Mouse (Mus musculus) thymus, postnatal 36 days (tissue): ENCODE measurements around the gene Zfp651.

ENCODE experiments used
- DNase-seq, 2 experiments: peaks; one replicate each; pipeline ENCODE4 v3.0.0; 2022; ENCODE audit warnings: mixed read lengths in 2 of 2

Gene Zfp651

DNA sequence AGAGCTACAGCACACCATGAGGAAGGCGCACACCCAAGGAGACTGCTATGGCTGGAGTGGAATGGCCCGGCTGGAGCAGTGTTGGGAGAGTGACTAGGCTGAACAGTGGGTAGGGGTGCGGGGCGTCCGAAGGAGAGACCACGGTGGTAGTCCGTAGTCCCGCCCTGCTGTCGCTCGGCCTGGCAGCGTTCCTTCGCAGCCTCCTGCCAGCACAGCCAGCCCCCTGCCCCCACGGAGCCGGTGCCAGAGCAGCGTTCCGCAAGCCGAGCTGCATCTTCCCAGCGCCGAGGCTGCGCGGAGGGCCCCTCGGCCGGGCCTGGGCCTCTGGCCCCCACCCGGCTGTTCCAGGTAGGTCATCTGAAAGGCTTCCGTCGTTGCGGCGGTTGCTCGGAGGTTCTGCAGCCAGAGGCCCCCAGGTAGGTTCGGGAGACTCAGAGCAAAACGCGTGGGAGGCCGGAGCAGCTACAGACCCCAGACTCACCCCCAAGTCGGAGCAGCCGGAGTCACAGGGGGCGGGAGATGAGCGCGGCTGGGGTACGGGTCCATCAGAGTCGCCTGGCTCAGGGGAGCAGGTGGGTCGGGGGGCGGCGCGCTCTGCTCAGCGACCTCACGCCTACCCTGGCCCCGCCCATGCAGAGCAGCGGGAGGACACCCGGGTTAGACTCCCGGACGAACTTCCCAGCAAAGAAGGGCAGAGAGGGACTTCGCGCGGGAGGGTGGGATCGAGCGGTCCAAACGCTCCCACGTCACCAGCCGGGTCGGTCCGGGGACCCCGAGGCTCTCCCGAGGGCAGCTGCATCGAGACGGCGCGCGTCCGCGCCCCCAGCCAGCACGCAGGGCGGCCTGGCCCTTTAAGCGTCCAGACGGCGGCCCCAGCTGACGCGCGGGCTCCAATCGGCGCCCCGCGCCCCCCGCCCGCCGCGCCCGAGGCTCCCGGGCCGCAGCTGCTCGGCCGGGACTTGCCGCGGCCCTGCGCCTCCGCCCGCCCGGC, at the start of gene Zfp651:
TSS of gene Zfp651 (plus strand) at position 240 of the 991 bp plus-strand sequence.
- peak in 1 of 2 experiments; percentile 49 for DNase-seq

DNA sequence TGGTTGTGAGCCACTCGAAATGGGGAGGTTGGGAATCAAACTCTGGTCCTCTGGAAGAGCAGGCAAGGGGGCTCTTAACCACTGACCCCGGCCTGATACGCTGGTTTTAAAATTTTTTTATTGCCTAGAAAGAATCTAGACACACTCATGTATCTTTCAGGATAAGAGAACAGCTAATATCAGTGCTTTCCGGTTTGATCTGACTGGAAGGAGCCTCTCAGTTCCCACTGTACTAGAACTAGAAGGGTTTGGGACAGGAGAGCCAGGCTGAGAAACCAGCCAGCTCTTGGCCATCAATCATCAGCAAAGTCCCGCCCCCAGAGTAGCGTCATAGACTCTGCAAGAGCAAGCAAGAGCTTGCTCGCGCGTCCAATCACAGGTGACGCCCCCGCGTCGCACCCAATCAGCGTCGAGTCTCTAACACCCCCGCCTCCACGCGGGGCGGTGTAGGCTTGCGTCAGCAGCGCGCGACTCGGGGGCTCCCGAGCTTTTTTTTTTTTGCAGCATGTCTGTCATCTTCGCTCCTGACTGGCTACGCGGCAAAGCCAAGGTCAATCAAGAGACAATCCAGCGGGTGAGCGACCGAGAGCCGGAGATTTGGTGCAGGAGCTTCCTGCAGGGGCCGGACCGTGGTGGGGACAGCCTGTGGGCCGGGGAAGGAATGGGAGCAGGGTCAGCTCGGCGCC, 49.1 kb upstream of the Zfp651 start, which contains the start of gene Ss18l2:
TSS of gene Ss18l2 (plus strand) at position 432 of the 686 bp plus-strand sequence.
- DNase-seq = peak; percentile 94 to 97

DNA sequence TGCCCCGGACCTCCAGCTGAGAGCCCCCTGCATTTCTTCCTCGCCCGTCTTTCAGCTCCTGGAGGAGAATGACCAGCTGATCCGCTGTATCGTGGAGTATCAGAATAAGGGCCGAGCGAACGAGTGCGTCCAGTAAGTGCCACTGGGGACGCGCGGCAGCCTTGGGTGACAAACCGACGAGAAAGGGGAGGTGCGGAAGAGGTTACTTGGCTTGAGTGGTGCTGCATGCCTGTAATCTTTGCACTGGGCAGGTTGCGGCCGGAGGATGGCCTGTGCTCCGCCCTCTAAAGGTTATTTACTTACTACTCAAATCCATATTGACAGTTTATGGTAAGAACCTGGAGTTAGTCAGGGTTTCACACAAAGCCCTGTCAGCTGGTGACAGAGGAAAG, 48.5 kb upstream of the Zfp651 start:
- no peak for DNase-seq

- no peak for DNase-seq
Observed at GRCm38 (mm10) chr9:121717048-121717447, 42.1 kb upstream of the Zfp651 start.

- DNase-seq = no peak
Observed at GRCm38 (mm10) chr9:121718070-121718705, 40.9 kb upstream of the Zfp651 start.

GRCm38 (mm10) chr9:121718792-121719318, 40.3 kb upstream of the Zfp651 start, which contains the start of gene Nktr:
Gene Nktr, plus strand, starts transcription at chr9:121719169.
- DNase-seq = peak; percentile 96 to 98

- peak; percentile 30 to 48 for DNase-seq
Observed at GRCm38 (mm10) chr9:121719347-121720331, 39.5 kb upstream of the Zfp651 start.

DNA sequence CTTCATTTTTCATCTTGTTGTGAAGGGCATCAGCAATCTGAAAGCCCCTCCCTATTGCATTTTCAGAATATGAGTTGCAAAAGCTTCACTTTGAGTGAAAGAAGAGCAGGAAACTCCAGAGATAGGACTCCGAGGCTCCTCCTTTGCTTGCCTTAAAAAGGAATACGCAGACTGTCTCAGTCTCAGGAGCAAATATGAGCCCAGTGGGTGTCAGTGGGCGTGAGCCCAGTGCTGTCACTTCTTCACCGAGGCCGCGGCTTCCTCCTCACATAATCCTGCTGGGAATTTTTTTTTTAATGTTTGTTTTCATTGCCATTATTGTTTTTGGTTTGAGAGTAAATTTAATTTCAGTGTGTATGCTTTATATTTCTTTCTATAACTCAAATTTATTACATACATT, 18.6 kb upstream of the Zfp651 start:
- DNase-seq = no peak

GRCm38 (mm10) chr9:121741168-121741567, 18.0 kb upstream of the Zfp651 start:
- no peak for DNase-seq

GRCm38 (mm10) chr9:121744051-121744450, 15.1 kb upstream of the Zfp651 start:
- DNase-seq = no peak

DNA sequence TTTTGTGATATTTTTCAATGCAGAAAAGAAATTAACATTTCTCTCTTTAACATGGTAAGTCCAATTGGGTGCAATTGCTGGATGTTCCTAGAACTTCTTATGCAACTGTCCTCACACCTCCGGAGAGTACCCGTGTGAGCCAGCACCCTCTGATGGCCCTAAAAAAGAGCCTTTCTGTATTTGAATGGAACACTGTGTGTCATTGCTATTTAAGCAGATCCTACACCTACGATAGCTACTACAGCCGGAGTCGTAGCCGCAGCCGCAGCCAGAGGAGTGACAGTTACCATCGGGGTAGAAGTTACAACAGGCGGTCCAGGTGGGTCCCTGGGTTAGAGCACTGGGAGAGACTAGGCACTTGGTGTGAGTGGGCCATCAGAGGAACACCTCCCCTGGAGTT, 6.4 kb upstream of the Zfp651 start:
- no peak for DNase-seq

GRCm38 (mm10) chr9:121754624-121755023, 4.5 kb upstream of the Zfp651 start:
- no peak for DNase-seq

DNA sequence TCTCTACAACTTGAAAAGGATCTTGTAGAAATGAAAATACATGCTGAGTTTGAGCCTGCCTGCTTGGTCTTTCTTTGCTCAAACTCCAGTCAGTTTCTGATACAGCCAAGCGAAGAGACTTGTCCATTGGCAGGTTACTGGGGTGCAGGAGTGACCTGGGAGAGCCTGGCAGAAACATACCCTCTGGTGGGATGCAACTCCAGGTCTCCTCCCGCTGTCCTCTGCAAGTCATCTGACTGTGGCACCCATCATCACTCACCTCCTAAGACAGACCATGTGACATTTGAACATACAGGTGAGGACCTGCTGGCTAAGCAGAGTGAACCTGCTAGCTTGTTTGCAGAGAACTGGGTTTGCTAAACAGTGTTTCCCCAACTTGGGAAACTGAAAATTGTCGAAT, 2.3 kb upstream of the Zfp651 start:
- no peak for DNase-seq

DNA sequence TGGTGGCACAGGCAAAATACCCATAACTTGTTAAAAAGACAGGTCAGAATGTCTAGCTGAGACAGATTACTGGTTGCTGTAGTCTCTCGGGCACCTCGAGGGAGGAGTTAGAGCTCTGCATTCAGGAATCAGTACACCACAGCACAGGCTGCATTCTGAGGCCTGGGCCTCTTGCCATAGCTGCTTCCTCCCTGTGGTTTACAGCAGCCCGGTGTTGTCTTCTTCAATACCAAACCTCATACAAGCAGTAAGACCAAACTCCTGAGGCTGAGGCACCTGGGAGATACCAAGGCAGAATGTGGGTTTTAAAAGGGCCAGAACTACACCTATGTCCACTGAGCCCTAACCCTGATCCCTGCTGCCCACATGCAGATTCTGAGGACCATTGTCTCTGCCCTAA, 1.7 kb upstream of the Zfp651 start:
- no peak for DNase-seq

DNA sequence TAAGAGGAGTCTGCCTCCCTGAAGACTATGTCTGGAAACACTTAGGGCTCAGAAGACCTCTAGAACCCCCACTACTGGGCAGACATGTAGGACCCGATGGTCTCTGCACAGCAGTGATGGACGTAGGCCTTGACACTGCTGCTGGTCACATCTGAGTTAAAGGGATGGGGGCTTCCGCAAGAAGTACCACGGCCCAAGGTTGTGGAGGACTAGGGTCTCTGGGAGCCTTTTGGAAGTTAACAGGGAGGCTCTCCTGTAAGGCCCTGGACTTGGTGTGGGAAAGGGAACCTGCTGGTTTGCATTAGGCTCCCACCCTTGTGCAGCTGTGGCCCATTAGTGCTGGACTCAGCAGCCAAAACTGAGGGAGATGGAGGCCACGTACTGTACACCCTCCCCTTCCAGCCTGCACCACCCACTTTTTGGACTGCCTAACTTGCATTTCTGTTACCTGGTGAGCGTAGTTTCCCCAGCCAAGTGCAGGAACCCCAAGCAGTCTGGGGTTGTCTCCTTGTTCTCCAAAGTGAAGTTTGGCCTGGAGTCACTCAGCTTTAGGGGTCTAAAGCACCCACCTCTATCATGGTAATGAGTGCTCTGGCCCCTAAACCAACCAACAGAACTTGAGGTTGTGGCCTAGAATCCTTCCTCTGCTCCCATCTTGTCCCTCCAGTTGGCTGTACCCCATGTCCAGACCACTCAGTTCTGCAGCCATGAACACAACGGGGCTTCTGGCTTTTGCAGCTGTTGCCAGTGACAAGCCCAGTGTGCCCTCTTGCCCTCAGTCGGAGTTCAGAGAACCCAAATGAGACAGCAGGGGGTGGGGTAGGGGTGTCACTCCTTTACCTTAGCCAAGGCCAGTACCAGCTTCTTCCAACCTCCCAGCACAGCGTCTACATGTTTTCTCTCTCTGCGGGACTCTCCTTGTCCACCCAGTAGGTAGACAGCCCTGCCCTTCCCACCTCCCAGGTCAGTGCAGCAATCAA, 1.0 kb upstream of the Zfp651 start:
- no peak for DNase-seq

DNA sequence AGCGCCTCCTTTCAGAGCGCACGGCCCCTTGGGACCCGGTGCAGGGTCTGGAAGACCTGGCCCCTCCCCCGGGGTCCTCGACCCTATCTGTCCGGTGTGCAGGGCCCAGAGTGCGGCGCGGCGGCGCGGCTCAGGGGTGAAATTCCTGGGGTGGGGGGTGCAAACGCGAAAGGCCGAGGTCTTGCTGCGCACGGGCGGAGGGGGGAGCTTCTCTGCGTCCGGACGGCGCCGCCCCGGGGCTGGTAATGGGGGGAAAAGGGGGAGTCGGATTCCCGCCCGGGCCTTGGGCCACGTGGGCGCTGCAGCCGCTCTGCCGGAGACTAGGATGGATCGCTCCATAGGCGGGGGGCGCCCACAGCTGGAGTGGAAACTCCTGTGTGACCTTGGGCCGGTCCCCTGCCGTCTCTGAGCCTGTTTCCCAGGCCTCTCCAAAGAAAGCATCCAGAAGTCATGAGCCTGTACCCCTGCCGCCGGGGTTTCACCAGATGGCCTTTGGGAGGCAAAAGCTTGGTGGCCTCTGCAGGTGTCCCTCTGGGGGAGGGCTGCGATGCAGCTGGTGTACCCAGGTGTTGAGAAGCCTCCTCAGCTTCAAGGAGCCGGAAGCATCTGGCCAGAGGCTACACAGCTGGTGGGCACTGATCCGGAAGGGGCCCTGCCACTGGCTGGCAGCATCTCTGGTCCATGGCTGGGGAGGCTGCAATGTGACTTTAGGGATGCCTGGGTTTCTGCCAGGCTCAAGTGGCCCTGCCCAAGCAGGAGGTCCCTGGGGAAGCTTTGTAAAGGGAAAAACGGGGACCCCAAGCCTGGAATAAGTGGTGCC, 1.4 kb downstream of the Zfp651 start:
- DNase-seq = peak; percentile 31 to 57

DNA sequence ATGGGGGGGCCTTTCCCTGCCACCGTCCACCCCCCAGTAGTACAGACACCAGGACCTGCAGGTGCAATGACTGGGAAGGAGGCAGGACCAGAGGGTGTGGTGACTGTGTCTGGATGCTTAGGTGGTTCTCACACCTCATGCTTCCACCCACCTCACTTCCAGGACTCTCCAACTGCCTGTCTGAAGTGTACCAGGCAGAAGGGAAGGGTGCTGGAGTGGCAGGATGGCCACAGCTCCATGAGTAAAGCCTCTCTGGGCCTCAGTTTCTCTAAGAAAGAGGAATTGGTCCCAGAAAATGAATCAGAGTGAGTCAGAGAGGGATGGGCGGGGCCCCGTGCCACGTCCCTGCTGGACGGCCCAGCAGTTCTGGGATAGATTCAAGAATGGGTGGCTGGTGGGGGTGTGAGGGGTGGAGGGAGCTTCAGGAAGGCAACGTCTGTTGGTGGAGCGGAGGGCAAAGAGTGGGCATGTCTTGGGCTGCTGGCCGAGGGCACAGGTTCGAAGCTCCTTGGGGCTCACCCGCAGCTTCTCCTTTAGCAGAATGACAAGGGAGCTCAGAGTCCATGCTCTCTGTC, 2.0 kb downstream of the Zfp651 start:
- no peak for DNase-seq

DNA sequence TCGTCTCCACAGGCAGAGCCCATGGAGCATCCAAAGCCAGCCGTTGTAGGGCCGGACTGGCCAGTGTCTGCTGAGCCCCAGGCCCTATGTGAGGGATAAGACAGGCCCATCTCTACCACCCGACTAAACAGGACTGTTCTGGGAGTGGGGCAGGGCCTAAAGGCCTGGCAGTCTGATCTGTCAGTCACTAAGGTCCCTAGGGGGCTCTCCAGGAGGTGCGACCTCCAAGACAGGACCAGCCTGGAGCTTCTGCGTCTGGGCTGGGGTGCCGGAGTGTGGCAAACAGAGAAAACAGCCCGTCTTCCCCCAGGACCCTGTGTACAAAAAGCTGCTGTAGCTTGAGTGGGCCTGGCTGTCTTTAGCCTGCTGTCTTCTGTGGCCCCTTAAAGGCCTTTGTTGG, 2.7 kb downstream of the Zfp651 start:
- DNase-seq = no peak

DNA sequence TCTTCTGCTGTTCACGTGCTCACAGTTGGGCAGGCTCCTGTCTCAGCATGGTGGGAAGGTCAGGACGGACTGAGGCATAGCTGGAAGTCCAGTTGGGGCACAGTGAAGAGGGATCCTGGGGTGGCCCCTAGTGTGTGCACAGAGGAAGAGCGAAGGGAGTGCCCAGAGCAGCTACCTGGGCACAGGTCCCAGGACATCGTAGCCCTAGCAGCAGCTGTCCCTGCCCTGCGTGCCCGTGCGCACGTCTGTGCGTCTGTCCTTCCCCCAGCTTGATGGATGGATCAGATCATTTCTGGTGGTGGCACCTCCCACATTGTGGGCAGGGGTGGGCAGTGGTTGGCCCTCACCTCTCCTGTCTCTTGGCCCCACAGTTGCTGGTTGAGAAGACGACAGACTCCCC, 3.1 kb downstream of the Zfp651 start:
- DNase-seq = no peak
